Mouse (Mus musculus) kidney, postnatal 10 days (tissue): Measurements from ENCODE around the gene Kat8.
"Not testable (repeated sequence)": the region's sequence is repeated elsewhere in the genome, so short reads cannot be mapped to it uniquely, and the experiment has no call there.

Experiments
- DNase-seq: peaks from one replicate; pipeline ENCODE4 v3.0.0; 2021; ENCODE audit warnings: mixed read lengths

Kat8 gene

DNA sequence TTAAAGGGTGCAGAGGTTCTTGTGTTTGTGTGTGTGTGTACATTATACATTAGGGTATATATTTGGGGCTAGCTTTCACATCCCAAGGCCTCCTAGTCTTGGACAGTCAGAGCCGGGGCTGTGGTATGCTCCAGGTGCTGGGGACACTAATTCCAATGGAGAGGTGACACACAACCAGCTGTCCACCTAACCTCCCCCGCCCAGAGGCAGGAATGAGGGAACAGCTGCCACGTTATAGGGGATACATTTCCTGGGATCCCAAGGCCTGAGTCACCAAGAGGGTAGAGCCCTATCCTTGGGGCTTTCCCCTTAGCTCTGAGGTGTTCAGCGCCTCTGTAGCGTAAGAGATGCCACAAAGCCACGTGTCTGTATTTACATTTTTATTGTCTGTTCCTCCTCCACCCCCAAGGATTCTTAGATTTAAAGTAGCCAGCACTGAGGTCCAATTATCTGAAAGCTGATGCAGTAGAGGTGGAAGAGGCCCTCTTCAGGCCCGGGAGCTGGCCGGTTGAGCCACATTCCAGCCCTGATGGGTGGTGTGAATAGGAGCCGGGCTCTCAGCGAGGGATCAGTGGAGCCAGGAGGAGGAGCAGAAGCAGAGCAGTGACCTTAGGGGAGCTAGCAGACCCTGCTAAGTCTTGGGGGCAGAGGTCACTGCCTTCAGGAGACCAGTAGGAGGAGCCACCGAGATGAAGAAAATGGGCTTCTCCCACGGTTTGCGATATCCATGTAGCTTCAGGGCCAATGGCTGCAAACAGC, 20.1 kb downstream of the Kat8 start:
- DNase-seq = peak; percentile 55

- DNase-seq = peak; percentile 38
Observed at GRCm38 (mm10) chr7:127934075-127934474, 21.8 kb downstream of the Kat8 start.

DNA sequence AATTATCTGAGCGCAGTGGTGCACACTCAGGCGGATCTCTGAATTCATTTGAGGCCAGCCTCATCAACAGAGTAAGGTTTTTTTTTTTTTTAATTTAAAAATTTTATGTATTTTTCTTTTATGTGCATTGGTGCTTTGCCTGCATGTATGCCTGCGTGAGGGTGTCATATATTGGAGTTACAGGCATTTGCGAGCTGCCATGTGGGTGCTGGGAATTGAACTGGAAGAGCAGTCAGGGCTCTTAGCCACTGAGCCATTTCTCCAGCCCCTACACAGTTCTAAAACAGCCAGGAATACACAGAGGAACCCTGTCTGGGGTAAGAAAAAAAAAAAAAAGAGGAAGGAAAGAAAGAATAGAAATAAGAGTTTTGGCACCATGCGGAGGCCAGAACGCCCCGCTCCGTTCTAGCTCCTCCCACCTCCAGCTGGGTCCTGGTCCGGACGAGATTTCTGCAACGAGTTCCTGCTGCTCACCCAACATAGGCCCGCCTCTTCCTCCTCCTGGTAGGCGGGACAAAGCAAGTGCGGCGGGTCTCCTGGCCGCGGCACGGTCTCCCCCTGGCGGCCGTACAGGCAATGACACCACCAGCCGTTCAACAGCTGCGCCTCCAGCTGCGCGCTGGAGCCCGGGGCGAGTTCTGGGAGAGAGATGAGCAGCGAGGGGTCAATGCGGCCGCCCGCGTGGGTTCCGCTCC, 22.9 kb downstream of the Kat8 start:
- DNase-seq = peak; percentile 97

- DNase-seq = no peak
Observed at GRCm38 (mm10) chr7:127935748-127936159, 23.4 kb downstream of the Kat8 start.

- DNase-seq = no peak
Observed at GRCm38 (mm10) chr7:127936216-127936884, 24.0 kb downstream of the Kat8 start.

GRCm38 (mm10) chr7:127942097-127942496, 29.8 kb downstream of the Kat8 start:
- not testable (repeated sequence) for DNase-seq

- peak; percentile 42 for DNase-seq
Observed at GRCm38 (mm10) chr7:127944614-127945013, 32.3 kb downstream of the Kat8 start.

DNA sequence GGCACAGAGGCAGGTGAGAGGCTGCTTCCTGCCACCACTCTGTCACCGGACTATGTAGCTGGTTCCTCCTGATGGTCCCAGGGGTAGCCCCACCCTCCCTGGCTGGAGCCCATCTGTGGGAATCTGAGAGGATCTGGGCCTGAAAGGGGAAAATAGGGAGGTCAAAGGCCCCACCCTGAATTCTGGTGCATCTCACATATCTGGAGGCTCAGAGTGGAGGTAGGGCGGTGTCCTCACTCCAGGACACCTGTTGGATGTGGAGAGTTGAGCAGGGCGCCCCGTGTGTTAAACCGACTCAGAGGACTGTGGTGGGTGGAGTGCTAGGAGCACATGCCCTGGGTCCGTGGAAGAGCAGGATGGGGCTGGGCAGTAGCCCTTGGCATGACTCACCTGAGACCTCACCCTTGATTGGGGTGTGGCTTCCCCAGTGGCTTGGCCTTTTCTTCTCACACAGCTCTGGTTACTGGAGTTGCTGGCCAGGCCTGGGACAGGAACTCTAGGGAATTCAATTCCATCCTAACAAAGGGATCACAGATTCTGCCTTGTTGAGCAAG, 34.2 kb downstream of the Kat8 start, which contains the start of gene Prss36:
Prss36 (minus strand) TSS at position 256 of the 554 bp plus-strand sequence.
- DNase-seq = no peak

DNA sequence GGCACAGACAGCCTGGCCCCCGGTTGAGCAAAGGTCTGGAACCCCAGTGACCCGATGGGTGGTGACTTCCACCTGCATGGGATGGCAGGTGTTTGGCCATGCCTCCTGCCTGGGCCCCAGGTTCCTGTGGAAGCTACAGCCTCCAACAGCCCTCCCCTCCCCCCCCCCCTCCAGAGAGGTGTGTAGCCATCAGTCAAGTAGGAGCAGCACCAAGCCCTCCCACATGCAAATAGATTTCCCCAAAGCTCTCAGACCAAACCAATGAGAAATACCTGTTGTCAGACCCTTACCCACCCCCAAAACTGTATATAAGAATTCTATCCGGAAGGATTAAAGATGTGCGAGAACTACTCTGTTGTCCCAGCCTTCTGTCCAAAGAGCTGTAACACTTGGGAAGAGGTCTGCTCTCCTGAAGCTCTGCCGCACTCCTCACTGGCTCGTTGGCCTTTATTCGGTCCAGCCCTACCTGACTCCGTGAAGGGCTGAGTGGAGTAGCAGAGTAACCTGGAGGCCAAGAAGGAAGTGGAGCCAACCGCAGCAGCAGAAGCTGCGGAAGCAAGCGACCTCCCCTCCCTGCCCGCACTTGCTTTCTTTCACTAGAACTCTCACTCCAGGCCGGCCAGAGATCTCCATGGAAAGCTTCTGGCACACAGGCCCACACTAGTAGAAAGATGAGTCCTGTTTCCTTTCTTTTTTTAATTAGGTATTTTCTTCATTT, 40.7 kb downstream of the Kat8 start:
- no peak for DNase-seq

DNA sequence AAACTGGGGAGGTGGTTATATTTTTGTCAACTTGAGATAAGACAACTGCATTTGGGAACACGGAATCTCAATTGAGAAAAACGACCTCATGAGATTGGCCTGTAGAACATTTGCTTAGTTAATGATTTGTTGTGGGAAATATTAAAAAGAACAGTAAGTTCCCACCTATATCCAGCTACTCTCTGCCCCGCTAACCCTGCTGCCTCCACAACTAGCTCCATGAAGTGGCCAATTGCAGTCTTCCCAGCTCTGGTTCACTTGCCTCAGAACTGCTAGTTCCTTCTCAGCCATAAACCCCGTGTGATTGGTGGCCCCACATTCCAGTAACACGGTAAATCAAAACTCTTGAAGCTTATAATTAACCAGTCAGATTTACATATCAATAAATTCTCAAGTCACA, 47.0 kb downstream of the Kat8 start:
- no peak for DNase-seq

DNA sequence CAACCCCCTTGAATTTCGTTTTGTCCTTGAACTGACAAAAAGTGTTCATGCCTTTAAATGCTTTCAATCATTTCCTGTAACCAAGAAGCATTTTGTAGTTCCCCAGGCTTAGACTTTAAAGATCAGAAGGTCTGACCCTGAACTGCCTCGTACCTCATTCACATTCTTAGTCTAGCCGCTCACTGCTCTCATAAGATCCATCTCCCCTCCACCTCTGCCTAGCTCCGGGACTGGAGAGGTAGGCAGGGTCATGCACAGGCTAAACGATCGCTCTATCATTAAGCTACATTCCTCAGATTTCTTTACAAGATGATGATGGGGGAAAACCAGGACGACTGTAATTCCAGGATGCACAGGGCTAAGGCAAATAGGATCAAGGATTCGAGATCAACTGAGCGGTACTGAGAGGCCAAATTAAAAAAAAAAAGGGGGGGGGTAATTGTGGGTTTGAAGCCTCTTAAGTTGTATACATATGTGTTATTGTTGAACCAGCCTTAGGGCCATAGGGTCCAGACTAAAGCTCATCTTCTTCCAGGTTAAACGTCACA, 54.1 kb downstream of the Kat8 start:
- DNase-seq = no peak

- peak; percentile 97 for DNase-seq
Observed at GRCm38 (mm10) chr7:127967004-127967921, 54.9 kb downstream of the Kat8 start, which contains the start of gene Fus. Gene Fus (plus strand): TSS chr7:127967457.

DNA sequence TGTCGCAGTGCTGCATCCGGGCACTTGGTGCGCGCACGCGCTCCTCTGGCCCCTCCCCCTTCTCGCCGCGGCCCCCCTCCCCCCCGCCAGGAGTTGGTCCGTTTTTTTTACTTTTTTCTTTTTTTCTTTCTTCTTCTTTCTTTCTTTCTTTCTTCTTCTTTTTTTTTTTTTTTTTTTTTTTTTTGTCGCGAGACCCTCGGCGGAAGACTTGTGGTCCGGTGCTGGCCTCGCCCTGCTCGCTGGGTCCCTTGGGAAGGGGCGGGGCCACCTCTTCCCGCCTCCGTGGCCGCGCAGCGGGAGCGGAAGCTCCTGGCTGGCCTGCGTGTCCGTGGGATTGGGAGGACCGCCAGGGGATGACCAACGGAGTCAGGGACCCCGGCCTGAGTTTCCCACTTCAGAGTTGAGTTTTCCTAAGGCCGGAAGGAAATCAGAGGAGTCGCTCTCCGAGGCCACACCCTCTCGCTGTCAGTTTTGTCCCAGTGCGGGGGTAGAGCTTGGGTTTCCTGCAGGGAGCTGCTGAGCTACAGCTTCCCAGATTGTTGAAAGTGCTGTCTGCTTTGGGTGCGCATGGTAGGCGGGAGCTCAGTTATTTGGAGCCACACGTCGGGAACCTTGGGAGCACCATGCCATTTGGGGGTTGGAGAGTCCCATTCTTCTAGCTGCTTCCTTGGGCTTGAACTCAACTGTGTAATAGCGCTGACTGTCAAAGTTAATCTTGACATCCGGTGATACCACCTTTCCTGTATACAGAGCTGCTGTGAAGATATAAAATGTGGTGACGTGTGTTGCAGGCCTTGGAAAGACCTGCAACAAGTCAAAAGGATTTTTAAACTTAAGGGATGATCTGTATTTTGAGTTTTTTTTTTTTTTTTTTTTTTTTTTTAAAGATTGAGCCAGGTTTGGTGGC, 55.9 kb downstream of the Kat8 start:
- peak; percentile 91 for DNase-seq

GRCm38 (mm10) chr7:127974413-127974930, 62.2 kb downstream of the Kat8 start:
- DNase-seq = no peak
